ENCODE assay signal across 20 mouse cellular contexts in genomic region chr4:139034540-139034939, GRCm38 (mm10). TPM values are rescaled to one million over a fixed set of nuclear protein-coding genes. Genes with fewer than 3 reads are reported as not detected.
A peak's percentile ranks its signal among the peaks of the same experiment; 100 is the strongest.
DNase-seq lines count a peak whose midpoint lies in the region; ATAC-seq and TF ChIP-seq lines count a peak whose summit lies in the region.
"Had no signal": no experiment of that assay in that cellular context is flagged by ENCODE, and none has a peak within 500 bp of the region (broad histone marks: within the 10 kb centered on the region; RNA-seq: fewer than 3 reads in every experiment).

No protein-coding gene starts in this region.

- H3K4me3 ChIP-seq in gastrocnemius, adult 2 months = no peak overlapping the region
- H3K4me3 ChIP-seq in kidney, postnatal 0 days (replicated peaks; ENCODE audit: low read depth, low read length) = no peak overlapping the region
- H3K4me3 ChIP-seq: embryonic facial prominence, embryonic 10.5 days; lung, embryonic 15.5 days; megakaryocyte, embryonic 14.5 days had no signal

- 31% methylated on average over 4 of the region's 4 CpGs for WGBS in kidney, postnatal 0 days

- no peaks in the 10 kb centered on the region for H3K27me3 ChIP-seq in kidney, postnatal 0 days (ENCODE audit: insufficient read depth, low read length)

- H3K27ac ChIP-seq in gastrocnemius, adult 2 months = no peak overlapping the region
- no peak overlapping the region for H3K27ac ChIP-seq in kidney, postnatal 0 days
- H3K27ac ChIP-seq: embryonic facial prominence, embryonic 10.5 days; hindbrain, embryonic 14.5 days; lung, embryonic 15.5 days had no signal

- no peak overlapping the region for H3K9ac ChIP-seq in kidney, postnatal 0 days (ENCODE audit: low read depth, low read length)
- H3K9ac ChIP-seq: hindbrain, embryonic 14.5 days; lung, embryonic 15.5 days had no signal

- ATAC-seq in kidney, postnatal 0 days (replicated peaks; ENCODE audit: low FRiP score, low read depth) = no peak
- ATAC-seq: forebrain, embryonic 14.5 days; midbrain, embryonic 16.5 days had no signal

- no peak overlapping the region for H3K4me2 ChIP-seq in kidney, postnatal 0 days (ENCODE audit: low read length)
- H3K4me2 ChIP-seq: hindbrain, embryonic 14.5 days; lung, embryonic 15.5 days had no signal

- peak; percentile 28; the same call in 1 of the 2 replicates for TF ChIP-seq CTCF in gastrocnemius, adult 2 months (IDR thresholded peaks at IDR 0.05)
- TF ChIP-seq CTCF in kidney, postnatal 0 days (IDR thresholded peaks at IDR 0.05; ENCODE audit: low read depth) = peak; percentile 68

- no peak for DNase-seq in gastrocnemius, adult 2 months
- no peak for DNase-seq in gastrocnemius, postnatal 25 days
- peak; percentile 29 for DNase-seq in kidney, postnatal 0 days (ENCODE audit: low spot score)
- DNase-seq in kidney, adult 18-20 months = no peak
- DNase-seq in lung, postnatal 36 days = peak; percentile 9
- no peak for DNase-seq in lung, postnatal 25 days (ENCODE audit: low spot score)
- DNase-seq in frontal cortex, adult 2 months (ENCODE audit: extremely low spot score in 1 of 2, low spot score in 1 of 2) = no peak
- DNase-seq: adrenal gland, postnatal 25 days; cerebellum, adult 2 months; heart, adult 11 months; liver; spleen, adult 18-20 months had no signal

- no peaks in the 10 kb centered on the region for H3K9me3 ChIP-seq in kidney, postnatal 0 days (replicated peaks; ENCODE audit: low read length)
- H3K9me3 ChIP-seq: lung, embryonic 15.5 days had no signal

- intact Hi-C loops in gastrocnemius, adult 2 months (cut with DNase I) = no loop called here

- H3K36me3 ChIP-seq in kidney, postnatal 0 days (ENCODE audit: insufficient read depth, low read length) = 0 out of 2 replicates have a peak, but pooled peaks cover 3% of the 10 kb centered on the region
- H3K36me3 ChIP-seq: embryonic facial prominence, embryonic 10.5 days; lung, embryonic 15.5 days had no signal

- 0 out of 2 replicates have a peak, but pooled peaks cover 7% of the 10 kb centered on the region for H3K4me1 ChIP-seq in kidney, postnatal 0 days (replicated peaks; ENCODE audit: insufficient read depth, low read length)
- H3K4me1 ChIP-seq: megakaryocyte, embryonic 14.5 days had no signal

RNA-seq across cellular contexts. Expression of gene Htr6, which starts 40.8 kb away (rescaled TPM):
- total RNA-seq in gastrocnemius, adult 2 months (2021) = not detected
- not detected for total RNA-seq in gastrocnemius, postnatal 25 days (2021)
- polyA plus RNA-seq in kidney, postnatal 0 days (2015; fragmentation: Nextera tagmentation; extraction: Ambion mirVana) = 0.12 TPM in 1 of 2 replicates, not detected in the other
- 6.2 and 6.6 TPM in 2 replicates for polyA plus RNA-seq in frontal cortex, adult 2 months (2012; rRNA removed)
- polyA plus RNA-seq: heart, embryonic 16.5 days; lung, embryonic 15.5 days; stomach, embryonic 14.5 days had no signal

RNA-seq across cellular contexts. Expression of gene Nbl1, which starts 58.3 kb away (rescaled TPM):
- 10 to 100 TPM; 19.9 to 40.8 TPM for total RNA-seq in gastrocnemius, adult 2 months (2021)
- total RNA-seq in gastrocnemius, postnatal 25 days (2021) = 10 to 100 TPM; 23.4 to 25.1 TPM
- polyA plus RNA-seq in kidney, postnatal 0 days (2015; fragmentation: Nextera tagmentation; extraction: Ambion mirVana) = 34.0 and 39.4 TPM in 2 replicates
- polyA plus RNA-seq in frontal cortex, adult 2 months (2012; rRNA removed) = 78.9 and 79.7 TPM in 2 replicates

Comparison
In these comparisons a context has a peak if more than half of its experiments do, and no peak if none do; other contexts are left out.
1. DNase-seq: peak in kidney, postnatal 0 days (single experiment) and lung, postnatal 36 days (single experiment); none in gastrocnemius, adult 2 months (single experiment), gastrocnemius, postnatal 25 days (single experiment), kidney, adult 18-20 months (single experiment), lung, postnatal 25 days (single experiment) and frontal cortex, adult 2 months (0 of 2).